Mouse (Mus musculus): ENCODE measurements at regions not wholly inside any gene's neighbourhood (a gene's known extent, or its start where the extent isn't known, plus 50 kb on each side); places are given as distances from the start of the nearest gene placed in this dataset.

DNA sequence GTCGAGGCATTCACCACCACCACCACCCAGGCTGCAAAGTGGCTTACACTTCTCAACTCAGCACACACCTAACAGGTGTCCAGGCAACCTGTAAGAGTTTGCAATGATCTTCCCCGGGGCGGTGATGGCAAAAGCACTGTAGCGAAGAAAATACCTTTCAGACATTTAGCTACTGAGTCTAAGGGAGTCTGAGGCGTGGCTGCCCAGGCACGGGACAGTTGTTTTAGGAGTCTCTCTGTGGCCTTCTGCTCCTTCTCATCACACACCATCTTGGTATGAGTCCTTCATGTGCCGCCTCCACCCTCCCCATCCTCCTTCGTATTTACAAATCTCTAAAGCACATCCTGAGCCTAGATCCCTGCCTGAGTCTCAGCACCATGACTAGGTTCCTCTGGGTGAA, 186.0 kb downstream of the Setd4 start:
- no peak overlapping the region for H3K9ac ChIP-seq (ENCODE audit: insufficient read depth, low read depth, low read length, poor library complexity, severe bottlenecking)
- no peak overlapping the region for H3K4me3 ChIP-seq (ENCODE audit: insufficient read depth in 1 of 2, low read depth in 1 of 2, low read length in 2 of 2, poor library complexity in 1 of 2, severe bottlenecking in 1 of 2)
- H3K9me3 ChIP-seq (ENCODE audit: control insufficient read depth, insufficient read depth, low read depth, low read length), result no peaks in the 10 kb centered on the region
- in situ Hi-C loops (cut with MboI; ENCODE audit: low sequenced_read_pairs in 2 of 2, unreplicated experiment in 2 of 2), result no loop called here
- TF ChIP-seq MAFK (IDR thresholded peaks at IDR 0.05; ENCODE audit: insufficient read depth, low read depth, low read length), result no peak
- no peak for TF ChIP-seq CHD2 (IDR thresholded peaks at IDR 0.05; ENCODE audit: low read depth, low read length)
- TF ChIP-seq HCFC1 (IDR thresholded peaks at IDR 0.05; ENCODE audit: borderline replicate concordance, insufficient read depth, low read length), result no peak
- TF ChIP-seq ZC3H11A (IDR thresholded peaks at IDR 0.05; ENCODE audit: borderline replicate concordance, low read depth, low read length), result no peak
- TF ChIP-seq ZNF384 (IDR thresholded peaks at IDR 0.05; ENCODE audit: low read depth, low read length), result no peak
- no peak for DNase-seq (ENCODE audit: low read depth, low spot score)
- H3K27ac ChIP-seq (ENCODE audit: insufficient read depth, low read depth, low read length, poor library complexity, severe bottlenecking), result no peak overlapping the region
- H3K36me3 ChIP-seq (ENCODE audit: control insufficient read depth, insufficient read depth, low read length, poor library complexity, severe bottlenecking), result no peaks in the 10 kb centered on the region
- peaks cover 0 to 1% of the 10 kb centered on the region in 2 experiments; a peak in 1 of 4 replicates for H3K4me1 ChIP-seq (ENCODE audit: control insufficient read depth in 2 of 2, insufficient read depth in 2 of 2, low read length in 2 of 2, poor library complexity in 1 of 2)

DNA sequence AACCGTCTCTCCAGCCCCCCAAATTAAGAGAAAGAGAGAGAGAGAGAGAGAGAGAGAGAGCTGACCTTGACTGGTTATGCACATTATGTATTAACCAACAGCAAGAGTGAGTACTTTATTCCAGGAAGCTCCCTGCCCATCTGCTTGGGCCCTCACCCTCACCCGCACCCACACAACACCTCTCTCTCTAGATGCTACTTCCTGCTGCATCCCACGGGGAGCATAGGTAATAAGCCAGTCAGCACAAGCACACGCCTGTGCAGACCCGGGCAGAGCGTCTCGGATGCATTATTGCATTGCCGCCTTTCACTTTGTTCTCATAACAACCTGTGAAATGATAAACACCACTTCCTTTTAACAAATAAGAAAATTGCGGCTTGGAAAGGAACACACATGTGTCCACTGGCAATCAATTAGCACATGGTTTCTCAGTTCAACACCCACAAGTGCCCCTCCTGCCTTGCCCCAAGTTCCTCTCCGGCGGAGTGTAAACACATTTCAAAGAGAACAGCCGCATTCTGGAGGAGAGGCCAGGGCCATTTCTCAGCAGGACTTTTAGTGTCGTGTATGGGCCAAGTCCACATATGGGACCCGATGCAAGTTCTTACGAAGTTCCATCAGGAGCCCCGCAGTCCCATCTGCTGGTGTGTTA, 211.7 kb downstream of the Setd4 start:
- Histone ChIP-seq H3K4me3 (ENCODE audit: insufficient read depth in 1 of 2, low read depth in 1 of 2, low read length in 2 of 2, poor library complexity in 1 of 2, severe bottlenecking in 1 of 2) (no peak overlapping the region), H3K4me1 (ENCODE audit: control insufficient read depth in 2 of 2, insufficient read depth in 2 of 2, low read length in 2 of 2, poor library complexity in 1 of 2) (no peaks in the 10 kb centered on the region), H3K9ac (ENCODE audit: insufficient read depth, low read depth, low read length, poor library complexity, severe bottlenecking) (no peak overlapping the region), H3K27ac (ENCODE audit: insufficient read depth, low read depth, low read length, poor library complexity, severe bottlenecking) (no peak overlapping the region), H3K9me3 (ENCODE audit: control insufficient read depth, insufficient read depth, low read depth, low read length) (no peaks in the 10 kb centered on the region), H3K36me3 (ENCODE audit: control insufficient read depth, insufficient read depth, low read length, poor library complexity, severe bottlenecking) (no peaks in the 10 kb centered on the region)
- in situ Hi-C loops (cut with MboI; ENCODE audit: low sequenced_read_pairs in 2 of 2, unreplicated experiment in 2 of 2), result no loop called here
- no peak for TF ChIP-seq HCFC1 (IDR thresholded peaks at IDR 0.05; ENCODE audit: borderline replicate concordance, insufficient read depth, low read length)
- TF ChIP-seq ZC3H11A (IDR thresholded peaks at IDR 0.05; ENCODE audit: borderline replicate concordance, low read depth, low read length), result no peak
- TF ChIP-seq MAFK (IDR thresholded peaks at IDR 0.05; ENCODE audit: insufficient read depth, low read depth, low read length), result no peak
- no peak for TF ChIP-seq CHD2 (IDR thresholded peaks at IDR 0.05; ENCODE audit: low read depth, low read length)
- TF ChIP-seq ZNF384 (IDR thresholded peaks at IDR 0.05; ENCODE audit: low read depth, low read length), result no peak
- no peak for DNase-seq (ENCODE audit: low read depth, low spot score)

DNA sequence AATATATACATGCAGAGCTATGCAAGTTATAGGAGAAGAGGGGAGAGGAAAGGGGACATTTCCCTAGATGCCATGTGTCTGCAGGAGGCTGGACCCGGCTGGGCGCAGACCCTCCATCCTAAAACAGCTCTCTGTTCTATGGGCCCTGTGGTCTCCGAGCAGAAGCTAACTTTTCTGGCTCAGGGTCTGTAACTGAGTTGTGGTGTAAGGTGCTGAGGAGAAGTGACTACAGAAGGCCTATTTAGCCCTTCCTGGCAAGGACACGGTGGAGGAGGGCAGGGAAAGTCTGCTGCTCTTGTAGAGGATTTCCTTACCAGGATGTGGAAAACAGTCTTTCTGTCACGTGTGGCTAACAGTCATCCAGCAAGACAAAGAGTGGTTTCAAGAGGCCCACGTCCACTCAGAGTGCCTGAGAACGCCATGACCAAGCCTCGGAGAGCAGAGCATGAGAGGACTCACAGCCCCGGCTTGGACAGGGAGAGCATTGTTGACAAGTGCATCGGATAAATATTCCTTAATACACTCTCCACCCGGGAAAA, 216.2 kb downstream of the Setd4 start:
- no peak overlapping the region for H3K4me3 ChIP-seq (ENCODE audit: insufficient read depth in 1 of 2, low read depth in 1 of 2, low read length in 2 of 2, poor library complexity in 1 of 2, severe bottlenecking in 1 of 2)
- DNase-seq (ENCODE audit: low read depth, low spot score), result no peak
- H3K27ac ChIP-seq (ENCODE audit: insufficient read depth, low read depth, low read length, poor library complexity, severe bottlenecking), result no peak overlapping the region
- TF ChIP-seq ZC3H11A (IDR thresholded peaks at IDR 0.05; ENCODE audit: borderline replicate concordance, low read depth, low read length) (no peak), HCFC1 (IDR thresholded peaks at IDR 0.05; ENCODE audit: borderline replicate concordance, insufficient read depth, low read length) (no peak), CHD2 (IDR thresholded peaks at IDR 0.05; ENCODE audit: low read depth, low read length) (no peak), MAFK (IDR thresholded peaks at IDR 0.05; ENCODE audit: insufficient read depth, low read depth, low read length) (no peak), ZNF384 (IDR thresholded peaks at IDR 0.05; ENCODE audit: low read depth, low read length) (no peak)
- H3K9ac ChIP-seq (ENCODE audit: insufficient read depth, low read depth, low read length, poor library complexity, severe bottlenecking), result no peak overlapping the region
- H3K4me1 ChIP-seq (ENCODE audit: control insufficient read depth in 2 of 2, insufficient read depth in 2 of 2, low read length in 2 of 2, poor library complexity in 1 of 2), result no peaks in the 10 kb centered on the region
- H3K9me3 ChIP-seq (ENCODE audit: control insufficient read depth, insufficient read depth, low read depth, low read length), result no peaks in the 10 kb centered on the region
- H3K36me3 ChIP-seq (ENCODE audit: control insufficient read depth, insufficient read depth, low read length, poor library complexity, severe bottlenecking), result no peaks in the 10 kb centered on the region
- in situ Hi-C loops (cut with MboI; ENCODE audit: low sequenced_read_pairs in 2 of 2, unreplicated experiment in 2 of 2), result no loop called here

DNA sequence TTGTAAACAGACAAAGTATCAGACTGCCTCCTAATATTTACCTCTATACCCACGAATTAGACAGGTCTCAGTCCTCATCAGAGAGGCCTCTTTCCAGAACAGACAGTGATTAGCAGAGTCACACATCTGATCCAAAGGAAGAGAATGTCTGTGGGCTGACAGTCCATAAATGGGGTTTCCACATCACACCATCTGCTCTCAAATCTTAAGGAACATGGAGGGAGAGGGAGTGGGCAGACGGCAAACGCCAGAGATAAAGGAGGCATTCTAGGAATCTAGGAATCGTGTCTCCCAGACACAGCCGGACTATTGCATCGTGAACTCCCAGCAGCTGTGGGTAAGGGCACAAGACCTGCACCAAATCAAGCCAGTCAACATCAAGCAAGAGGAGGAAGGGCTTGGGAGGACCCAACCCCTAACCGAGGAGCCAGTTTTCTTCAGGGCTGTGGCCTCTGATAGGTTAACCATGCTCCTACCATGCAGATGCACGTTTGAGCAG, 219.8 kb downstream of the Setd4 start:
- in situ Hi-C loops (cut with MboI; ENCODE audit: low sequenced_read_pairs in 2 of 2, unreplicated experiment in 2 of 2), result no loop called here
- TF ChIP-seq MAFK (IDR thresholded peaks at IDR 0.05; ENCODE audit: insufficient read depth, low read depth, low read length) (no peak), HCFC1 (IDR thresholded peaks at IDR 0.05; ENCODE audit: borderline replicate concordance, insufficient read depth, low read length) (no peak), ZC3H11A (IDR thresholded peaks at IDR 0.05; ENCODE audit: borderline replicate concordance, low read depth, low read length) (no peak), CHD2 (IDR thresholded peaks at IDR 0.05; ENCODE audit: low read depth, low read length) (no peak), ZNF384 (IDR thresholded peaks at IDR 0.05; ENCODE audit: low read depth, low read length) (no peak)
- H3K36me3 ChIP-seq (ENCODE audit: control insufficient read depth, insufficient read depth, low read length, poor library complexity, severe bottlenecking), result no peaks in the 10 kb centered on the region
- H3K27ac ChIP-seq (ENCODE audit: insufficient read depth, low read depth, low read length, poor library complexity, severe bottlenecking), result no peak overlapping the region
- no peak for DNase-seq (ENCODE audit: low read depth, low spot score)
- H3K9ac ChIP-seq (ENCODE audit: insufficient read depth, low read depth, low read length, poor library complexity, severe bottlenecking), result no peak overlapping the region
- no peak overlapping the region for H3K4me3 ChIP-seq (ENCODE audit: insufficient read depth in 1 of 2, low read depth in 1 of 2, low read length in 2 of 2, poor library complexity in 1 of 2, severe bottlenecking in 1 of 2)
- no peaks in the 10 kb centered on the region for H3K9me3 ChIP-seq (ENCODE audit: control insufficient read depth, insufficient read depth, low read depth, low read length)
- H3K4me1 ChIP-seq (ENCODE audit: control insufficient read depth in 2 of 2, insufficient read depth in 2 of 2, low read length in 2 of 2, poor library complexity in 1 of 2), result no peaks in the 10 kb centered on the region
